Mouse (Mus musculus): Measurements from ENCODE around the gene AC109138.7.

Gene AC109138.7

GRCm38 (mm10) chr19:4192251-4192985 lies 21.7 kb upstream of the AC109138.7 start:
- no peak for DNase-seq (ENCODE audit: low read depth, low spot score)

- DNase-seq (ENCODE audit: low read depth, low spot score), result no peak
Observed at GRCm38 (mm10) chr19:4193129-4193528, 21.0 kb upstream of the AC109138.7 start.

GRCm38 (mm10) chr19:4194021-4194724 lies 20.0 kb upstream of the AC109138.7 start:
- DNase-seq (ENCODE audit: low read depth, low spot score), result no peak

- no peak for DNase-seq (ENCODE audit: low read depth, low spot score)
Observed at GRCm38 (mm10) chr19:4194776-4195650, 19.1 kb upstream of the AC109138.7 start.

GRCm38 (mm10) chr19:4196048-4196447 lies 18.1 kb upstream of the AC109138.7 start:
- DNase-seq (ENCODE audit: low read depth, low spot score), result no peak

- no peak for DNase-seq (ENCODE audit: low read depth, low spot score)
Observed at GRCm38 (mm10) chr19:4196548-4196947, 17.6 kb upstream of the AC109138.7 start.

- no peak for DNase-seq (ENCODE audit: low read depth, low spot score)
Observed at GRCm38 (mm10) chr19:4197180-4197579, 17.0 kb upstream of the AC109138.7 start.

GRCm38 (mm10) chr19:4201291-4201909 lies 12.8 kb upstream of the AC109138.7 start, which contains the start of gene Rad9a:
Gene Rad9a (minus strand): TSS chr19:4201662.
- DNase-seq (ENCODE audit: low read depth, low spot score), result peak; percentile 92

GRCm38 (mm10) chr19:4202149-4202548 lies 12.0 kb upstream of the AC109138.7 start:
- no peak for DNase-seq (ENCODE audit: low read depth, low spot score)

GRCm38 (mm10) chr19:4203148-4203547 lies 11.0 kb upstream of the AC109138.7 start:
- no peak for DNase-seq (ENCODE audit: low read depth, low spot score)

- no peak for DNase-seq (ENCODE audit: low read depth, low spot score)
Observed at GRCm38 (mm10) chr19:4203604-4204326, 10.4 kb upstream of the AC109138.7 start.

GRCm38 (mm10) chr19:4204889-4205288 lies 9.3 kb upstream of the AC109138.7 start:
- DNase-seq (ENCODE audit: low read depth, low spot score), result no peak

- no peak for DNase-seq (ENCODE audit: low read depth, low spot score)
Observed at GRCm38 (mm10) chr19:4206971-4207370, 7.2 kb upstream of the AC109138.7 start.

- no peak for DNase-seq (ENCODE audit: low read depth, low spot score)
Observed at GRCm38 (mm10) chr19:4208563-4208962, 5.6 kb upstream of the AC109138.7 start.

- DNase-seq (ENCODE audit: low read depth, low spot score), result no peak
Observed at GRCm38 (mm10) chr19:4211891-4212588, 2.1 kb upstream of the AC109138.7 start.

GRCm38 (mm10) chr19:4213524-4213974 lies 608 bp upstream of the AC109138.7 start:
- no peak for DNase-seq (ENCODE audit: low read depth, low spot score)

- DNase-seq (ENCODE audit: low read depth, low spot score), result no peak
Observed at GRCm38 (mm10) chr19:4214771-4215450, 754 bp downstream of the AC109138.7 start.

GRCm38 (mm10) chr19:4215451-4215840 lies 1.3 kb downstream of the AC109138.7 start:
- no peak for DNase-seq (ENCODE audit: low read depth, low spot score)

GRCm38 (mm10) chr19:4216041-4216685 lies 2.0 kb downstream of the AC109138.7 start:
- DNase-seq (ENCODE audit: low read depth, low spot score), result no peak
